Mouse (Mus musculus) fibroblast of lung, adult 2 months (primary cell): Measurements from ENCODE around the gene Asb2.

Source experiments
- DNase-seq: peaks from one replicate; pipeline ENCODE4 v3.0.0-alpha.2; 2011; ENCODE audit warnings: low read depth

The Asb2 gene

DNA sequence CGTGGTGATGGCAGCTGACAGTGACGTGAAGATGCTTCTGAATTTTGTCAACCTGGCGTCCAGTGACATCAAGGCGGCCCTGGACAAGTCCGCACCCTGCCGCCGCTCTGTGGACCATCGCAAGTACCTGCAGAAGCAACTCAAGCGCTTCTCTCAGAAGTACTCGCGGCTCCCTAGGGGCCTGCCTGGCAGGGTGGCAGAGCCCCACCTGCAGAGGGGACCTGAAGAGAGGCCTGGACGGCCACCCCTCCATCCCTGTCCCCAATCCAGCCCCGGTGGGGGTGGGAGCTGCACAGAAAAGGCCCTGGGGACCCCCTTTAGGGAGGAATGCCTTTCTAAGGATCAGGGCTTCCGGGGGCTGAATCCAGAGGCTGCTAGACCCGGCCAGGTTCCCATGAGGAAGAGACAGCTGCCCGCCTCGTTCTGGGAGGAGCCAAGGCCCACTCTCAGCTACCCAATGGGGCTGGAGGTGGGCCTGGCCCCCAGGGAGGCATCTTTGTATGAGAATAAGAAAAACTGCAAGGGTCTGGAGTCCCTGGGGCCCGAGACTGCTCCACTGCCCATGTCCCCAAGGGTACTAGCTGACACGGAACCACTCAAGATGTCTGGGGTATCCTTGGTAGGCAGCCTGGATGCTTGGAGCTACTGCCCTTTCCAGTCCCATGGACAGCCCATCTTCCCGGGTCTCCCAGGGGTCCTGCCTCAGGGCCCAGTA is 39.8 kb downstream of the Asb2 start:
- no peak for DNase-seq

- no peak for DNase-seq
Observed at GRCm38 (mm10) chr12:103314640-103315361, 41.0 kb downstream of the Asb2 start.

- no peak for DNase-seq
Observed at GRCm38 (mm10) chr12:103313871-103314639, 41.7 kb downstream of the Asb2 start.

GRCm38 (mm10) chr12:103313274-103313673 is 42.5 kb downstream of the Asb2 start:
- DNase-seq: no peak

DNA sequence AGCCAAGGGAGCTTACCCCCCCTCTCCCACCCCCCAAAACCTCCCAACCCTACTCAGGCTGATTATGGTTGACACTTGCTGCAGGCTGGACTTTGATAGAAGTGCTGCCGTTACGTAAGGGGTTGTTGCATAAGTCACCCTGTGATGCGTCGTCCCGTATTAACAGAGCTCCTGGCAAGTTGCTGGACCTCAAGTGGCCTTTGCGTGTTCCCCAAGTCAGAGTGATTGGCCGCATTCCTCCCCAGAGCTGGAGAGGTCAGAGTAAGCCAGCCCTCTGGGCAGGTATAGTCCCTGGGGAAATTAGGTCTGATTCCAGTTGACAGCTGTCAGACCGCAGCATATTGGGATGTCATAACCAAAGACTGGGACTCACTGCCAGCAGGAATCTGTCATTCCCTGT is 43.9 kb downstream of the Asb2 start:
- no peak for DNase-seq

GRCm38 (mm10) chr12:103310744-103311267 is 45.0 kb downstream of the Asb2 start, which contains the start of gene Fam181a:
Fam181a (plus strand) TSS chr12:103310975.
- no peak for DNase-seq

GRCm38 (mm10) chr12:103306720-103307119 is 49.1 kb downstream of the Asb2 start:
- DNase-seq: no peak

GRCm38 (mm10) chr12:103306224-103306623 is 49.6 kb downstream of the Asb2 start:
- no peak for DNase-seq

GRCm38 (mm10) chr12:103302960-103303359 is 52.8 kb downstream of the Asb2 start:
- DNase-seq: no peak

DNA sequence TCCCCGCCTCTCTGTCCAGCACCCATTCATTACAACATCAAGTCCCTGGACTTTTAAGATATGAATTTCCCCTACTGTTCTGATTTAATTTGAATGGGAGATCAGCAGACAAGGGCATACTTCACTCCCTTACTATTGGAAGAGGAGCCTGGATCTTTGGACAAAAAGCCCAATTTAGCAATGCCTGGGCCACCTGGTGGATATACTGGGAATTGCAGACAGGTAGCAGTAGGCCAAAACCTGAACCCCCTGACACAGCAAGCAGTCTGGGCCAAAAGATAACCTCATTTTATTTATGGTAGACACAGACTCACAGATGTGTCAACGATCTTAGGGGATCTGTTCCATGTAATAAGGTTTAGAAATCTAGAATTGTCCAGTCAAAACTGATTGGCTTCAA is 54.2 kb downstream of the Asb2 start:
- DNase-seq: no peak

DNA sequence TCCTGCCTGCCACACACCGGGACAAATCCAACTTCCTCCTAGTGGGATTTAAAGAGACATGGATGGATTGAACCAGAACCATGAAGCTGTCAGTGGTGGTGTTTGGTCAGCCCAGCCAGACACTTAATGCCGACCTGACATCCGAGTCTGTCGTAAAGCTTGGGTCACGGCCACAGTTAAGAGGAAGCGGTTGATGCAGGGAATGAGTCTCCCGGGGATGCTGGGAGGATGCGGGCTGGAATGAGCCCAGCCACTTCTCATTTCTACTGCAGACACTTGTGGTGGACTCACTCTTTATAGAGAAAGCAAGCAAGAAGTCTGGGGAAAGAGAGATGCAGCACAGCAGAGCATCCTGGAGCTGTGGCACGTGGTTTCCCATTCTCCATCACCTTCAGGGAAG is 55.3 kb downstream of the Asb2 start:
- DNase-seq: no peak

DNA sequence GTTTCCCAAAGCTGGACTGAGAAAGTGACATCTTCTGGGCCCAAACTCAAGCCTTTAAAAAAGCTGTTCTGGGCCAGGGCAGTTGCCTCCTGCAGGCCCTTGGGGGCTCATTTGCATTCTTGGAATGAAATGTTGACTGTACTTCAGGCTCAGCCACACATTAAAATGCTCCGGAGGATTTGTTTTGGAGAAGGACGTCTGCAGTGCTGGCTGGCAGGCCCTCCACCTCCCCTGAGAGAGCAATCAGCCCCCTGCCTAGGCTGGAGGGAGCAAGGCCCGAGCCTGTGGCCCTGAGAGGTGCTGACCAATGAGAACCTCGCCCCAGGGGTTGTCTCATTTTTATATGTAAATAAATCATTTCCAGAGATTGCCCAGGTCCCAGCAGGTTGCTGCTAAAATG is 59.5 kb downstream of the Asb2 start:
- DNase-seq: no peak

- DNase-seq: no peak
Observed at GRCm38 (mm10) chr12:103292366-103292765, 63.4 kb downstream of the Asb2 start.

DNA sequence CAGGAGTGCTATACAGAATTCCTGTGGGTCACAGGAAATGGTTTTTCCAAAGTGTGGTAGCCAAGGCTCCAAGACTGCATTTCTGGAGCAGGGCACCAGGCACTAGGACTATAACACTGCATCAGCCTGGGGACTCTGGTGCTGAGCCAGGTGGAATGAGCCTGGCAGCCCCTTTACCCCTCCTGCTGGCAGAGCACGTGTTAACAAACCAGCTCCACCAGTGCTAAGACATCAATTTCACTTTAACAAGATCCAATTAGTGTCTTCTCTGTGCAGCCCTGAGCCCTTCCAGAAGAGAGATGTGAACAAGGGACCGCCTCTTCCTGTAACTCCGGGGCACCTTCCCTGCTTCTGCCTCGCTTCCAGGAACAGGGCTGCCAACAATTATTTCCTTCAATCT is 68.5 kb downstream of the Asb2 start:
- DNase-seq: no peak

- no peak for DNase-seq
Observed at GRCm38 (mm10) chr12:103283411-103283810, 72.4 kb downstream of the Asb2 start.

- no peak for DNase-seq
Observed at GRCm38 (mm10) chr12:103282936-103283335, 72.9 kb downstream of the Asb2 start.

DNA sequence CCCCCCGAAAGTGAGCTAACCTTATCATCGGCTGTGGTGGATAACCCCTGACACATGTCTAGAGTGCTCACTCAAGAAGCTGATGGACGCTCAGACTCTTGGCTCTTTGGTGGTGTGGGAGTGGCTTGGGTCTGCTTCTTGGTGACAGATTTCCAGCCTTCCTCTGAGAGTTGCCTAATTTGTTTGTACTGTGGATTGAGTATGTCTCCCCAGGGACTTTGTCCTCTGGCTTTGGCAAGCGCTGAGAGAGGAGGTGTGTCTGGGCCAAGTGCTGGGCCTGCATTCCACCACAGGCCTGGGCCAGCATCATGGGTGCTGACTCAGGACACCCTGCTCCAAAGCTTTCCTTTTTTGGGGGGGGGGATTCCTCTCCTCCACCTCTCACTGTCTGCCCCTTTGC is 73.9 kb downstream of the Asb2 start:
- no peak for DNase-seq

- no peak for DNase-seq
Observed at GRCm38 (mm10) chr12:103281491-103281890, 74.3 kb downstream of the Asb2 start.

DNA sequence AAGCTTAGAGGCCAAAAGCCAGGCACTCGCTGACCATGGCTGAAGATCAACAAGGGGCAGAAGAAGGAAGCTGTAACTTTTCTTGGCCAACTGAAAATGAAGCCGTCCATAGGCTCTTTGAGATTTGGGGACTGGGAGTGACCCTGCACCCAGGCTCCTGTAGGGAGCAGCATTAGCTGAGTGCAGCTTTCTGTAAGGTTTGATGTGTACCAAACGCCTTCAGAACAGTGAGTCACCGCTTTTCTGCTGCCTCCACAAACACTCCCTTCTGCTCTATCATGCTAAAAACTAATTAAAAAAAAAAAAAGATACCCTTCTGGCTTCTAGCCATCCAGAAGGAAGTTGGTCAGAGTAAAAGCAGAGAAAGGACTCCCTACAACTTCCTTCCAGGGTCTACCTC is 79.4 kb downstream of the Asb2 start:
- DNase-seq: no peak

GRCm38 (mm10) chr12:103273732-103274131 is 82.1 kb downstream of the Asb2 start:
- DNase-seq: no peak

- no peak for DNase-seq
Observed at GRCm38 (mm10) chr12:103273051-103273450, 82.8 kb downstream of the Asb2 start.

DNA sequence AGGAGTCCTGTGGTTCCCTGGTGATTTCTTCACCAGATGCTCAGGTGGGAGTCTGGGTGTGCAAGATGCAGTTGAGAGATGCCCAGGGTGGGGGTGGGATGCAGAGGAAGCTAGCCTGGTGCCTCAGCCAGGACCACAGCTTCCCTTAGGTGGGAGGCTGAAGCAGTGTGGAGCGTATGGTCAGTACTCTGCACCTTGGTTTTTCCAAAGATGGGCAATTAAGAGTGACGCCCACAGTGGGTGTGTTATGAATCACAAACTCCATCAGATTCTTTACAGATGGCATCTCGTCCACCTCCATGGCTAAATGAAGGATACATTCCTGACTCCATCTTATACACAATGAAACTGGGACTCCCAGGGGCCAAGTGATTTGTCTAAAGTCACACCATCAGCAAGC is 83.6 kb downstream of the Asb2 start:
- no peak for DNase-seq
